Mouse (Mus musculus) midbrain, embryonic 13.5 days (tissue): ENCODE data around the gene Bpnt1. TPM values are rescaled to one million over a fixed set of nuclear protein-coding genes. Genes with fewer than 3 reads are reported as not detected.

Experiments used
- ATAC-seq: fragments of 200-750 bp; cut with Nextera tagmentation; 2 replicates; pipeline ENCODE4 v1.8.0; 2017; ENCODE audit warnings: mild to moderate bottlenecking, moderate TSS enrichment, moderate library complexity
- H3K27ac ChIP-seq: fragments of 300-500 bp; sonication (generic); 2 replicates; pipeline ENCODE4 v1.5.1; 2015; ENCODE audit warnings: inconsistent platforms, mild to moderate bottlenecking, moderate library complexity
- H3K27me3 ChIP-seq: fragments of 300-500 bp; sonication (generic); 2 replicates; pipeline ENCODE4 v1.6.1; 2015; ENCODE audit warnings: mild to moderate bottlenecking, inconsistent platforms
- H3K36me3 ChIP-seq: fragments of 300-500 bp; sonication (generic); 2 replicates; pipeline ENCODE4 v1.6.1; 2015; ENCODE audit warnings: mild to moderate bottlenecking, inconsistent platforms
- H3K4me1 ChIP-seq: fragments of 300-500 bp; sonication (generic); replicated peaks from 2 replicates; pipeline ENCODE4 v1.6.1; 2015; ENCODE audit warnings: inconsistent platforms
- H3K4me2 ChIP-seq: fragments of 300-500 bp; sonication (generic); replicated peaks from 2 replicates; pipeline ENCODE4 v1.6.1; 2015; ENCODE audit warnings: moderate library complexity, mild to moderate bottlenecking, inconsistent platforms
- H3K4me3 ChIP-seq: fragments of 300-500 bp; sonication (generic); replicated peaks from 2 replicates; pipeline ENCODE4 v1.5.1; 2015; ENCODE audit warnings: mild to moderate bottlenecking, inconsistent platforms
- H3K9ac ChIP-seq: fragments of 300-500 bp; sonication (generic); replicated peaks from 2 replicates; pipeline ENCODE4 v1.6.1; 2015; ENCODE audit warnings: mild to moderate bottlenecking, inconsistent platforms
- H3K9me3 ChIP-seq: fragments of 300-500 bp; sonication (generic); 2 replicates; pipeline ENCODE4 v1.6.1; 2016; ENCODE audit warnings: mild to moderate bottlenecking, inconsistent platforms
- WGBS: fragments of 180-500 bp; shearing (Covaris S2); methylation state at CpG from one replicate; pipeline ENCODE4 v1.1.7; 2015; 5-methylcytosine and 5-hydroxymethylcytosine counted together
- polyA plus RNA-seq: library from polyadenylated mRNA; unstranded; fragments of >200 nt; fragmentation: Nextera tagmentation; extraction: Ambion mirVana; gene quantifications from 2 replicates; pipeline ENCODE4 v1.2.1, GENCODE M21; 2015

The Bpnt1 gene
- polyA plus RNA-seq, 1 experiment from 2014 or later = 37.4 TPM

DNA sequence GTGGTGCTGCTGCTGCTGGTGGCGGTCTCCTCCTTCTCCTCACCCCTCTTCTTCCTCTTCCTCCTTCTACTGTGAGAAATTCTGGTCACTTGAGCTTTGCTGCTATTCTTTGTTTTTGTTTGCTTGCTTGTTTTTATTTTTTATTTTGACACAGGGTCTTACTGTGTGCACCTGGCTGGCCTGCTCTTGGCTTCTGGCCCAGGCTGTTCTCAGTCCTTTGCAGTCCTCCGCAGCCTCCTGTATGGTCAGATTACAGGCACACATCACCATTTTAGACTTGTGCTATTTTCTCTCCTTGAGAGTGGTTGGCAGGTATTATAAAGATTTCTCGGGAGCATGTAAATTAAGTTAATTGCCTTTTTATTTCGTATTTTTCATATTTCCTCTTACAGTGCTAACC, 2.2 kb downstream of the Bpnt1 start:
- 93% methylated on average over 4 of the region's 4 CpGs for WGBS
- no peaks in the 10 kb centered on the region for H3K27me3 ChIP-seq
- ATAC-seq = no peak
- H3K4me1 ChIP-seq = peaks cover 41% of the 10 kb centered on the region
- H3K9ac ChIP-seq = no peak overlapping the region
- H3K4me3 ChIP-seq = no peak overlapping the region
- H3K36me3 ChIP-seq = peaks cover 8% of the 10 kb centered on the region
- H3K9me3 ChIP-seq = no peaks in the 10 kb centered on the region
- H3K4me2 ChIP-seq = no peak overlapping the region
- no peak overlapping the region for H3K27ac ChIP-seq

DNA sequence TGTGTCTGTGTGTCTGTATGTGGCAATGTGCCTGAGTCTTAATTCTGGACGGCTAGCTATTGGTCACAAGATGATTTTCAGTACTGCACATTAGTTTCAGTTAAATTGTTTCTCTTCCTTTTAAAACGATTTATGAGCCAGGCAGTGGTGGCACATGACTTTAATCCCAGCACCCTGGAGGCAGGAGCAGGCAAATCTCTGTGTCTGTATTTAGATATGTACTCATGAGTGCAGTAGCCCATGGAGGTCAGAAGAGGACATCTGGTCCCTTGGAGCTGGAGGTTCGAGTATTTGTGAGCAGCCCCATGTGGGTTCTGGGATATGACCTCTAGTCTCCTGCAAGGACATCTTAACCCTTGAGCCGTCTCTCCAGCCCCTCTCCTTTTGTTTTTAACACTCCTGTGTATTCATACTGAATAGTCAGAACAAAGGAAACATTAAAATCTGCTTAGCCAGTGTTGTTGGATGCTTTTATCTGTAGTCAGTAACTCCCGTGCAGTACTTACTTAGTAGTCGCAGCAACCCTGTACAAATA, 3.3 kb downstream of the Bpnt1 start:
- no peak overlapping the region for H3K27ac ChIP-seq
- no peaks in the 10 kb centered on the region for H3K27me3 ChIP-seq
- peaks cover 36% of the 10 kb centered on the region for H3K4me1 ChIP-seq
- H3K36me3 ChIP-seq = peaks cover 17% of the 10 kb centered on the region
- 68% methylated on average over 6 of the region's 6 CpGs for WGBS
- H3K9me3 ChIP-seq = no peaks in the 10 kb centered on the region
- H3K4me3 ChIP-seq = no peak overlapping the region
- no peak overlapping the region for H3K4me2 ChIP-seq
- no peak for ATAC-seq
- H3K9ac ChIP-seq = no peak overlapping the region

GRCm38 (mm10) chr1:185336535-185336934, 4.6 kb downstream of the Bpnt1 start:
- Histone ChIP-seq H3K27me3 (no peaks in the 10 kb centered on the region), H3K4me1 (peaks cover 33% of the 10 kb centered on the region), H3K27ac (no peak overlapping the region), H3K4me3 (no peak overlapping the region), H3K36me3 (peaks cover 28% of the 10 kb centered on the region), H3K4me2 (no peak overlapping the region), H3K9ac (no peak overlapping the region), H3K9me3 (no peaks in the 10 kb centered on the region)
- WGBS = 15% methylated on average over 3 of the region's 3 CpGs
- no peak for ATAC-seq

DNA sequence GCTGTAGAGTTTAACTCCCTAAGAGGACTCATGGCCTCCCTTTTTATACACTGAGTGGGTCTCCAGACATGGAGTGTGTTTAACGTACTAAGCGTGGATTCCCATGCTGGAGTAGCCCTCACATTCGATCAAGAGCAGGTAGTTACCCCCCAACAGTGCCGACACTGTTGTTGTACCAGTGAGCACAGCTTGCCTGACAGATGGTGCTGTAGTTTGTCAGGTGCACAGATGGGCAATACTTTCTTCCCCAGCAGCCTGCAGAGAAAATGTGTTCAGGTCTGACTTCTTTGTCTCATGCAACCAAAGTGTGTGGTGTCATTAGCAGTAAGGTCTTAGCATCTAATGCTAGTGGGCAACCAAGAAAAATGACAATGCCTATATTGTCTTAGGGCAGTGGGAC, 10.5 kb downstream of the Bpnt1 start:
- no peaks in the 10 kb centered on the region for H3K4me1 ChIP-seq
- H3K9ac ChIP-seq = no peak overlapping the region
- H3K4me2 ChIP-seq = no peak overlapping the region
- no peak for ATAC-seq
- WGBS = 94% methylated on average over 4 of the region's 4 CpGs
- peaks cover 84% of the 10 kb centered on the region for H3K36me3 ChIP-seq
- H3K4me3 ChIP-seq = no peak overlapping the region
- H3K27ac ChIP-seq = no peak overlapping the region
- no peaks in the 10 kb centered on the region for H3K9me3 ChIP-seq
- H3K27me3 ChIP-seq = no peaks in the 10 kb centered on the region

GRCm38 (mm10) chr1:185343422-185343821, 11.5 kb downstream of the Bpnt1 start:
- Histone ChIP-seq H3K9ac (no peak overlapping the region), H3K4me2 (no peak overlapping the region), H3K36me3 (peaks cover 92% of the 10 kb centered on the region), H3K27me3 (no peaks in the 10 kb centered on the region), H3K27ac (no peak overlapping the region), H3K9me3 (no peaks in the 10 kb centered on the region), H3K4me1 (no peaks in the 10 kb centered on the region), H3K4me3 (no peak overlapping the region)
- WGBS = 85% methylated on average over 8 of the region's 8 CpGs
- ATAC-seq = no peak

GRCm38 (mm10) chr1:185346188-185346587, 14.2 kb downstream of the Bpnt1 start:
- H3K4me3 ChIP-seq = no peak overlapping the region
- 77% methylated on average over 10 of the region's 10 CpGs for whole genome bisulfite sequencing
- H3K27ac ChIP-seq = no peak overlapping the region
- H3K27me3 ChIP-seq = no peaks in the 10 kb centered on the region
- H3K4me2 ChIP-seq = no peak overlapping the region
- no peaks in the 10 kb centered on the region for H3K4me1 ChIP-seq
- no peak overlapping the region for H3K9ac ChIP-seq
- H3K9me3 ChIP-seq = no peaks in the 10 kb centered on the region
- no peak for ATAC-seq
- peaks cover 93% of the 10 kb centered on the region for H3K36me3 ChIP-seq

GRCm38 (mm10) chr1:185349741-185350140, 17.8 kb downstream of the Bpnt1 start:
- Histone ChIP-seq H3K27me3 (no peaks in the 10 kb centered on the region), H3K4me2 (no peak overlapping the region), H3K9ac (no peak overlapping the region), H3K9me3 (no peaks in the 10 kb centered on the region), H3K4me3 (no peak overlapping the region), H3K27ac (no peak overlapping the region), H3K36me3 (peaks cover 90% of the 10 kb centered on the region), H3K4me1 (no peaks in the 10 kb centered on the region)
- WGBS = 94% methylated on average over 14 of the region's 14 CpGs
- ATAC-seq = no peak

DNA sequence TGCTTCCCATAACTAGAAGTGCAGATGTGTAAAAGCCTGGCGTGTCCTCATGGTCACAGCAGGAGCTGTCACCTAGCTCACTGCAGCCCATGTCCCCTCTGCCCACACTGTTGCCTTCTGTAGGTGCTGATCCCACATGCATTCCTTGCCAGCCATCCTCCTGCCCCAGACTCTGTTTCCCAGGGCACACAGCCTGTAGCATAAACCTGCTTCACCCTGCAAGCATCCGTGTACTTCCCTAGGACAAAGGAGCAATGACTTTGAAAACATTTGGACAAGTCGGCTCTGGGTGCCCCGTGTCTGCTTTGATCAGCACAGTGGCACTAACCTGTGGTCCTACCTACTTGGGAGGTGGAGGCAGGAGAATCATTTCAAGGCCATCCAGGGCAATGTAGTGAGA, 18.7 kb downstream of the Bpnt1 start:
- ATAC-seq = no peak
- WGBS = 96% methylated on average over 4 of the region's 4 CpGs

DNA sequence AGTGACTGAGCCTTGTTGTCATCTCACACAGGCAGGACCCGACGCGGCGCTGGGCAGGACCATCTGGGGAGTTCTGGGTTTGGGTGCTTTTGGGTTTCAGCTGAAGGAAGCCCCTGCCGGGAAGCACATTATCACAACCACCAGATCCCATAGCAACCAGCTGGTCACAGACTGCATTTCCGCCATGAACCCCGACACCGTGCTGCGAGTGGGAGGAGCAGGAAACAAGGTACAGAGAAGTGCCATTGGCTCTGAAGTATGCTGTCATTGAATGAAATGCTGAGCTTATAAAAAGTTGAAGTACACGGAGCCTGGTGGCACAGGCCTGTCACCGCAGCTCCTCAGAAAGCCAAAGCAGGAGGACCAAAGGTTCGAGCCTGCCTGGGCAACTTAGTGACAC, 20.2 kb downstream of the Bpnt1 start:
- WGBS = 96% methylated on average over 12 of the region's 12 CpGs
- H3K36me3 ChIP-seq = peaks cover 86% of the 10 kb centered on the region
- ATAC-seq = no peak

More for the DNA sequence above, 18.7 kb downstream of the Bpnt1 start:
- Histone ChIP-seq H3K36me3 (peaks cover 89% of the 10 kb centered on the region), H3K4me2 (no peak overlapping the region), H3K9ac (no peak overlapping the region), H3K9me3 (no peaks in the 10 kb centered on the region), H3K27ac (no peak overlapping the region), H3K4me3 (no peak overlapping the region), H3K27me3 (no peaks in the 10 kb centered on the region), H3K4me1 (no peaks in the 10 kb centered on the region)

DNA sequence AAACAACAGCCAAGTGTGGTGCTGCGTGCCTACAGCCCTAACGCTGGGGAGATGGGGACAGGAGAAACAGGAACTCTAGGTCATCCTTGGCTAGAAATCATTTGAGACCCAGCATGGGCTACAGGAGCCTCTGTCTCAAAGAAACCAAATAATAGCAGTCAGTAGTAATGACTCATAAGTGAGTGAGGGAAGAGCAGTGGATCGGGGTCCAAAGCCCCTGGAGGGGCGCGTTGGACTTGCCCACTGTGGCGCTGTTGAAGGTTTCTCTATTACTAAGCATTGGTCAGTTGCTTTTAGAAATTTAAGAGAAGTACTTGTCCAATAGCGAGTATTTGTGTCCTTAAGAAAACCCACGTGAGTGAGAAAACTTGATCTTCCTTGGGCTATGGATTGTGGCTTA, 21.4 kb downstream of the Bpnt1 start:
- no peaks in the 10 kb centered on the region for H3K9me3 ChIP-seq
- H3K27ac ChIP-seq = no peak overlapping the region
- no peak overlapping the region for H3K4me2 ChIP-seq
- WGBS = 97% methylated on average over 8 of the region's 8 CpGs
- H3K36me3 ChIP-seq = peaks cover 83% of the 10 kb centered on the region
- H3K4me1 ChIP-seq = no peaks in the 10 kb centered on the region
- no peak overlapping the region for H3K4me3 ChIP-seq
- H3K9ac ChIP-seq = no peak overlapping the region
- no peaks in the 10 kb centered on the region for H3K27me3 ChIP-seq
- no peak for ATAC-seq

More for the DNA sequence above, 20.2 kb downstream of the Bpnt1 start:
- Histone ChIP-seq H3K4me1 (no peaks in the 10 kb centered on the region), H3K4me2 (no peak overlapping the region), H3K4me3 (no peak overlapping the region), H3K9me3 (no peaks in the 10 kb centered on the region), H3K9ac (no peak overlapping the region), H3K27me3 (no peaks in the 10 kb centered on the region), H3K27ac (no peak overlapping the region)

GRCm38 (mm10) chr1:185354731-185355130, 22.8 kb downstream of the Bpnt1 start:
- H3K27ac ChIP-seq = no peak overlapping the region
- WGBS = 90% methylated on average over 4 of the region's 4 CpGs
- no peak overlapping the region for H3K4me3 ChIP-seq
- peaks cover 81% of the 10 kb centered on the region for H3K36me3 ChIP-seq
- no peaks in the 10 kb centered on the region for H3K4me1 ChIP-seq
- no peak for ATAC-seq
- no peaks in the 10 kb centered on the region for H3K27me3 ChIP-seq
- no peak overlapping the region for H3K4me2 ChIP-seq
- H3K9ac ChIP-seq = no peak overlapping the region
- no peaks in the 10 kb centered on the region for H3K9me3 ChIP-seq

GRCm38 (mm10) chr1:185356246-185356645, 24.3 kb downstream of the Bpnt1 start:
- no peak for ATAC-seq
- peaks cover 68% of the 10 kb centered on the region for H3K36me3 ChIP-seq
- H3K27ac ChIP-seq = no peak overlapping the region
- H3K27me3 ChIP-seq = no peaks in the 10 kb centered on the region
- no peaks in the 10 kb centered on the region for H3K4me1 ChIP-seq
- no peak overlapping the region for H3K4me2 ChIP-seq
- no peak overlapping the region for H3K4me3 ChIP-seq
- no peak overlapping the region for H3K9ac ChIP-seq
- no peaks in the 10 kb centered on the region for H3K9me3 ChIP-seq
- 96% methylated on average over 8 of the region's 8 CpGs for WGBS

GRCm38 (mm10) chr1:185358211-185358610, 26.3 kb downstream of the Bpnt1 start:
- Histone ChIP-seq H3K36me3 (peaks cover 50% of the 10 kb centered on the region), H3K4me3 (no peak overlapping the region), H3K4me2 (no peak overlapping the region), H3K4me1 (peaks cover 10% of the 10 kb centered on the region), H3K9me3 (no peaks in the 10 kb centered on the region), H3K27ac (no peak overlapping the region), H3K9ac (no peak overlapping the region), H3K27me3 (no peaks in the 10 kb centered on the region)
- no peak for ATAC-seq
- WGBS = 85% methylated on average over 4 of the region's 4 CpGs
